Mouse (Mus musculus): Measurements from ENCODE around the gene Fndc8. TPM values are rescaled to one million over a fixed set of nuclear protein-coding genes. Genes with fewer than 3 reads are reported as not detected.

Fndc8 gene
- polyA plus RNA-seq, 1 experiment from 2014 or later: 0.67 TPM

DNA sequence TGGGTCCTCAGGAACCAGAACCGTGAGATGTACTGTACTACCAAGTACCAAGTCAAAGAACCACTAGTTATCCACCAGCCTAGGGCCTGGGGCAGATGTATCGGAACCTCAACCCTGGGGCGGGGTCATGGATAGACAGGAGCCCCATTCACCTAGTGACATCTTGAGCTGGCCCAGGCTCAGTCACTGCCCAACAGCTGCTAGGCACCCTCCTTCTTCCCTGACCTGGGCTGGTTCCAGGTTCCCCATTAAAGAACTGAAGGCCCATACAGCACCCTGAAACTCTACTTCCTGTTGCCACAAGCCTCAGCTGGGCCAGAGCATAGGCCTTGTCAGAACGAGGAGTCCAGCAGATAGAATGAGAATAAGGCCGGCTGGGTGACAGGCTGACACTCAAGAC, 7.8 kb downstream of the Fndc8 start:
- no peaks in the 10 kb centered on the region for H3K27me3 ChIP-seq (replicated peaks)
- no peaks in the 10 kb centered on the region for H3K9me3 ChIP-seq (replicated peaks)
- no peak overlapping the region for H3K4me3 ChIP-seq (replicated peaks)
- 95% methylated on average over 5 of the region's 5 CpGs for WGBS
- no peaks in the 10 kb centered on the region for H3K4me1 ChIP-seq
- no peak overlapping the region for H3K9ac ChIP-seq (replicated peaks)
- H3K36me3 ChIP-seq: peaks cover 60% of the 10 kb centered on the region
- H3K4me2 ChIP-seq: no peak overlapping the region
- no peak for ATAC-seq (ENCODE audit: low FRiP score)
- H3K27ac ChIP-seq (replicated peaks): no peak overlapping the region

DNA sequence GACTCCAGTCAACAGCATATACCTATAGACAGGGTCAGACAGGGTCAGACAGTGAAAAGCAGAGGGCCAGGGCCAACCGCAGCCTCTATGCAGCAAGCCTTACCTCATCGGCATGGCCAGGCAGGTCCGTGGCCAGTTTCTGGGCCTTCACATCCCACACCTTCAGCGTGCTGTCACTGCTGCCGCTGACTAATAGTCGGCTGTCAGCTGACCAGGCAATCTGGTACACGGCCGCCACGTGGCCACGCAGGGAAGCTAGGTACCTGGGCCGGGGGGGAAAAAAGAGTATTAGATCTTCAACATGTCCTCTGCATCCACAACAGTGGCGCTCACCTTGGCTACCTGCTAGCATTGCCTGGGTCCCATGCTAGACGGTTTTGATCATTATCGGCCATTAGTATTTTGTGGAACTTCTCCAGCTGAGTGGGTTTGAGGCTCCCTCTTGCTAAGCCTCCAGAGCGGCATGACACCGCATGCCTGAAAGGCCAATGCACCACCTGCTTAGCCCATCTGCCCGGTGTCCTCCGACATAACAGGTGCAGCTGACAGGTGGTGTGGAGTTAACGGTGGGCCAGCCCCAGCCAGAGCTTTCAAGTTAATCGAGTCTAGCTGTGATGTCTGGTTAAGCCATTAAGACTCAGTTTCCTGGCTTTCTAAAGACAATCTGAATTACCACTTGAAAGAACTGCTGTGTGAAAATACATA, 9.8 kb downstream of the Fndc8 start:
- Histone ChIP-seq H3K4me2 (no peak overlapping the region), H3K27ac (replicated peaks) (no peak overlapping the region), H3K36me3 (peaks cover 74% of the 10 kb centered on the region), H3K27me3 (replicated peaks) (no peaks in the 10 kb centered on the region), H3K9ac (replicated peaks) (no peak overlapping the region), H3K4me1 (peaks cover 6% of the 10 kb centered on the region; the same call in 1 of the 2 replicates), H3K9me3 (replicated peaks) (no peaks in the 10 kb centered on the region), H3K4me3 (replicated peaks) (no peak overlapping the region)
- no peak for ATAC-seq (ENCODE audit: low FRiP score)
- WGBS: 96% methylated on average over 20 of the region's 20 CpGs

DNA sequence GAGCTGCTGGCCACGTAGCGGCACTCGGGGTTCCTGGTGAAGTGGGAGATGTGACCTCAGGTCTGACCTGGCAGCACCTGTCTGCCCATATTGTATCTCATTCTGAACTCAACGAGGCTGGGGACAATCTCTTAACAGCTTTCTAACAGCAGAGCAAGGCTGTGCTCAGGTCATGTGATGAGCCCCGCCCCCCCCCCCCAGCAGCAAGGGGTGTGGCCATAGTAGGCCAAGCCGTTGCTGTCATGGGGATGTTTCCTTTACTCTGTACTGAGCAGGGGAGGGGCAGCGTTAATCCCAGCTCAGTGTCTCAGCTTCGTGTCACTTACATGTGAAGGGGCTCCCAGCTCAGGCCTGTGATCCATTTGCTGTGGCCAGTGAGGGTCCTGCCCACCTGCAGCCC, 13.0 kb downstream of the Fndc8 start:
- WGBS: 66% methylated on average over 8 of the region's 8 CpGs
- peaks cover 61% of the 10 kb centered on the region for H3K36me3 ChIP-seq
- peaks cover 19% of the 10 kb centered on the region for H3K4me1 ChIP-seq
- no peaks in the 10 kb centered on the region for H3K9me3 ChIP-seq (replicated peaks)
- no peak overlapping the region for H3K9ac ChIP-seq (replicated peaks)
- H3K27me3 ChIP-seq (replicated peaks): 0 out of 2 replicates have a peak, but pooled peaks cover 5% of the 10 kb centered on the region
- no peak overlapping the region for H3K4me2 ChIP-seq
- no peak overlapping the region for H3K27ac ChIP-seq (replicated peaks)
- H3K4me3 ChIP-seq (replicated peaks): no peak overlapping the region
- ATAC-seq (ENCODE audit: low FRiP score): no peak

DNA sequence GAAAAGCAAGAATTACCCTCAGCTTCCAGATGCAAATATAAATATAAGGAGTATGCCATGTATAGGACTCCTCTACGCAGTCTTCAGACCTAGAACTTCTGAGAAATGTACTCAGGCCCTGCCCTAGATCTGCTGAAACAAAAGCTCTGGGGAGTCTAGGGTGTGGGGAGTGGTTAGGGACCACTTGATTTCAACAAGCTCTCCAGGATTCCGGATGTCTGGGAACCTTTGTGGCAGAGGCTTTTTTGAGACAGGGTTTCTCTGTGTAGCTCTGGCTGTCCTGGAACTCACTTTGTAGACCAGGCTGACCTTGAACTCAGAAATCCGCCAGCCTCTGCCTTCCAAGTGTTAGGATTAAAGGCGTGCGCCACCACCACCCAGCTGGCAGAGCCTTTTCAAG, 13.9 kb downstream of the Fndc8 start:
- ATAC-seq (ENCODE audit: low FRiP score): no peak
- Histone ChIP-seq H3K4me1 (peaks cover 19% of the 10 kb centered on the region), H3K36me3 (peaks cover 53% of the 10 kb centered on the region), H3K27ac (replicated peaks) (no peak overlapping the region), H3K27me3 (replicated peaks) (0 out of 2 replicates have a peak, but pooled peaks cover 5% of the 10 kb centered on the region), H3K9ac (replicated peaks) (no peak overlapping the region), H3K4me3 (replicated peaks) (no peak overlapping the region), H3K9me3 (replicated peaks) (no peaks in the 10 kb centered on the region), H3K4me2 (no peak overlapping the region)
- WGBS: 95% methylated on average over 5 of the region's 5 CpGs

DNA sequence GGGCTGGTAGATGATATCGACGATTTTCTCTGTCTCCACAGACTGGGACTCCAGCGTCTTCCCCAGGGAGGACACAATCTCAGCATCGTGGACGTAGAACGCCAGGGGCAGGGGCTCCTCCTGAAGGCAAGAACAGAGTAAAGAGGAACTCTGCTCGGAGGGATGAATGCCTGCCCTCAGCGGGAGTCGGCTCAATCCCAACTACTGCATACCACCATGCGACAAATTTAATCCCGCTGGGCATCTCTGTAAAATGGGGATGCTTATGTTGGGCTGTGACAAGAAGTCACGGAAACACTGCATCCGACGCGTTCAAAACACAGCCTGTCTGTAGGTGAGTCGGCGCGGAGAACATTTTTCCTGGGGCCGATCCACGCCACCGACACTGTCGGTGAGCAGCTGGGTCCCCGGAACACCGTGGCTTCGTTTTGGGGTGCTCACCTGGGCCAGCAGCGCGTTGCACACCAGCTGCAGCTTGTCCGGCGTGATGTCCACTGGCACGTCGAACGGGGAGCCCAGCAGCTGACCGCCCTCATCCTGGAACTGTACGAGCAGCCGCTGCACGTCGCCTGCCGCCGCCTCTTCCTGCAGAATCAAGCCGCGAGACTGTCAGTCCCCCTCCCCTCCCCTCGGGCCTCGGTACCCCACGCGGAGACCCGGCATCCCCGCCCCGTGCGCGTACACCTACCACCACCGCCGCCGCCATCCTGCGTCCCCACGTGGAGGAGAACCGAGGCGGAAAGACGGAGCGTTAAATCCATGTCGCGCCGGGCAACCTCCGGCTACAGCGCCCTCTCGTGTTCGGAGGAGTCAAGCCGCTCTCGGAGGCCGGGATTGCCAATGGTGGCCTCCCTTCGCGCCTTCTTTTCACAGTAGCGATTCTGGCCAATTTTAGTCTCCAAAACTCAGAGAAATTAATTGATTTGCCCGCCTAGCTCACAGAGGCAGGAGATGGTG, 16.0 kb downstream of the Fndc8 start, which contains the start of gene Nle1:
Gene Nle1 (minus strand): TSS at position 761 of the 957 bp plus-strand sequence.
- Histone ChIP-seq H3K27me3 (replicated peaks) (0 out of 2 replicates have a peak, but pooled peaks cover 5% of the 10 kb centered on the region), H3K4me1 (peaks cover 19% of the 10 kb centered on the region), H3K9ac (replicated peaks) (peak within 1 kb of the TSS; percentile 55), H3K4me3 (replicated peaks) (peak within 1 kb of the TSS; percentile 83), H3K36me3 (peaks cover 32% of the 10 kb centered on the region), H3K4me2 (peak within 1 kb of the TSS; percentile 85), H3K27ac (replicated peaks) (peak within 1 kb of the TSS; percentile 15), H3K9me3 (replicated peaks) (no peaks in the 10 kb centered on the region)
- ATAC-seq (ENCODE audit: low FRiP score): peak; percentile 89
- WGBS: 2% methylated on average over 68 of the region's 73 CpGs

DNA sequence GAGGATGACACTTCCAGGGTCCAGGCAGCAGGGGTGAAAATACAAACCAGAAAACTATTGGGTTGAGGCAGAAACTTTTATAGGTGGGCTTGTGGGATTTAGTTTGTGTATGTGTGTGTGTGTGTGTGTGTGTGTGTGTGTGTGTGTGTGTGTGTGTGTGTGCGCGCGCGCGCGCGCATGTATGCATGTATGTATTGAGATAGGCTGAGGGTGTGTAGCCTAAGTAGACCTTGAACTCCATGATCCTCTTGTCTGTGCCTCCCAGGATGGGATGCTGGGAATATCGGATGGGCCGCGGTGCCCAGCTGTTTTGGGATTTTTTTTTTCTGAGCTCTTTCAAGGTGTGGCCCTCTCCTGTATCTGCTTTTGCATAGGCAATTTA, 16.7 kb downstream of the Fndc8 start:
- Histone ChIP-seq H3K36me3 (peaks cover 25% of the 10 kb centered on the region), H3K4me3 (replicated peaks) (peak overlapping the region; percentile 83), H3K27me3 (replicated peaks) (peaks cover 11% of the 10 kb centered on the region; the same call in 1 of the 2 replicates), H3K27ac (replicated peaks) (no peak overlapping the region), H3K9me3 (replicated peaks) (no peaks in the 10 kb centered on the region), H3K9ac (replicated peaks) (peak overlapping the region; percentile 36; the same call in 1 of the 2 replicates), H3K4me1 (peaks cover 19% of the 10 kb centered on the region), H3K4me2 (peak overlapping the region; percentile 85)
- no peak for ATAC-seq (ENCODE audit: low FRiP score)
- WGBS: 43% methylated on average over 10 of the region's 10 CpGs

DNA sequence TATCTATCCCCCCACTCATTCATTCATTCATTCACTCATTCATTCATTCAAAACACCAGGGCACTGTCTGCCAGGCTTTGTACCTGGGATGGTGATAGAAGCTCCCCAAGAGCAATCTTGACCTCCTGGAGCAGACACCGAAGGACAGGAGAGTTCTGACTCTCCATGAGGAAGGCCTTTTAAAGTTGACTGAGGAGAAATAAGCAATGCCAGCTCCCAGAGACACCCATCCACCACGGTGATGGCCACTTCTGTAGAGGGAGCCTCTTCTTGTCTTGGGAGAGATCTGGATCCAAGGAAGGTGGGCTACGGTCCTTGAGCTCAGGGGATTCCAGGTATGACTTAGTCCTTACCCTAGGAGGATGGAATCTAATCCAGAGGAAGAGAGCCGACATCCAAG, 18.3 kb downstream of the Fndc8 start, which contains the start of gene Unc45b:
Gene Unc45b (plus strand): TSS at position 301 of the 400 bp plus-strand sequence.
- WGBS: 88% methylated on average over 4 of the region's 4 CpGs
- H3K36me3 ChIP-seq: peaks cover 10% of the 10 kb centered on the region
- no peak within 1 kb of the TSS for H3K27ac ChIP-seq (replicated peaks)
- H3K9me3 ChIP-seq (replicated peaks): no peaks in the 10 kb centered on the region
- H3K27me3 ChIP-seq (replicated peaks): peaks cover 13% of the 10 kb centered on the region; the same call in 1 of the 2 replicates
- H3K9ac ChIP-seq (replicated peaks): no peak within 1 kb of the TSS
- H3K4me2 ChIP-seq: no peak within 1 kb of the TSS
- peaks cover 19% of the 10 kb centered on the region for H3K4me1 ChIP-seq
- no peak for ATAC-seq (ENCODE audit: low FRiP score)
- no peak within 1 kb of the TSS for H3K4me3 ChIP-seq (replicated peaks)

DNA sequence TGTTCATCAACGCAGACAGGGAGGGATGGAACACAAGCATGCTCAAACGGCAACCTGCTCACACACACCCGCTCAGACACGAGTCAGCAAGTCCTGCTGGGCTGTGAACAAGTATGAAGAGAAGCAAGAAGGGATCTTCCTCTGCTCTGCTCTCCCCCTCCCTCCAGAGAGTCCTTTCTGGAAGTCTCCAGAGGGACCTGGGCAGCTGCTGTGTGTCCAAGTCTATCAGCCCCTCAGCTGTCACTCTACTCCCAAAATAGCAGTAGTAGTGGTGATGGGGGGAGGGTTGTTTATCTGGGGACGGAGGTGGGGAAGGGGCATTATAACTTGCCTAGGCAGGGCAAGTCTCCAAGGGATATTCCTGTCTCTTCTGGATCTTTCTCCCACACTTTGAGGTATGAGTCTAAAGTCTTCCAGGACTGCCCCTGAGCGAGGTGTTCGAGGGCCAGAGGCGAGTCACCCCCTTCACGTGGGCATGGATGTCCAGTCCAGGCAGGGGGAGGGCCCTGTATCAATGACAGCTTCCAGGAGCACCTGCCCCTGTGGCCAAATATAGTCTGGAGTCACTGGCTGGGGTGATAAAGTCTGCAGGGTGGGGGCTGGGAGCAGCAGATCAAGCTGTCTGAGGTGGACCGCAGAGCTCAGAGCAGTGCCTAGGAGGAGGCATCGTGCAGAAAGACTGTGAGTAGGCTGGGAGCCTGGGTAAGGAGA, 18.9 kb downstream of the Fndc8 start:
- WGBS: 82% methylated on average over 11 of the region's 11 CpGs
- Histone ChIP-seq H3K27me3 (replicated peaks) (peaks cover 16% of the 10 kb centered on the region; the same call in 1 of the 2 replicates), H3K9ac (replicated peaks) (no peak overlapping the region)

DNA sequence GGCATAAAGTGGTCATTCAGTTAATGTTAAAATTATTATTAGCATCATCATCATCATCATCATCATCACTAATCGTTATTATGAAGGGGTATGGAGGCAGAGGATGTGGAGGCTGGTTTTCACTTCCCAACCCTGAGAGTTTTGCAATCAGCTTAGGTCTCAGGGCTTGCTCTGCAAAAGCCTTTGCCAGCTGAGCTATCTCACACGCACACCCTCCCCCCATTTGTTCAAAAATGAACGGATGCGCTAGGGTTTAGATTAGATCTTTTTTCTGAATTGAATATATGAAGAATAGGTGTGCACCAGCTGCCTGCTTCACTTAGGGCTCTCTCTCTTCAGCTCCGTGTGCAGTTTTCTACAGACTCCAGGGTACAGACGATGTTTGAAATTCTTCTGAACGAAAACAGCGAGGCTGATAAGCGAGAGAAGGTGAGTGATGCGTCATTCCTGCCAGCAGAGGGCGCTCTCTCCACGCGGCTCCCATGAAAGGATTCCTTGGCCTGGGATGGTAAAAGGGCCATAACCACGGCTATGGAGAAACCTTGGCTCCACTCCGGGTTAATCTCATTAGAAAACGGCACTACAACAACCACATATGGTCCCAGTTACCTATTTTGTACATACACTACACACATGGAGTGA, 22.9 kb downstream of the Fndc8 start:
- Histone ChIP-seq H3K4me3 (replicated peaks) (0 out of 2 replicates have a peak overlapping the region, but pooled peaks have one; percentile 13), H3K4me2 (peak overlapping the region; percentile 48), H3K27me3 (replicated peaks) (peaks cover 12% of the 10 kb centered on the region; the same call in 1 of the 2 replicates), H3K9ac (replicated peaks) (0 out of 2 replicates have a peak overlapping the region, but pooled peaks have one; percentile 22), H3K36me3 (no peaks in the 10 kb centered on the region), H3K27ac (replicated peaks) (no peak overlapping the region), H3K4me1 (no peaks in the 10 kb centered on the region), H3K9me3 (replicated peaks) (no peaks in the 10 kb centered on the region)
- 0 out of 2 replicates have a peak, but pooled peaks have one; percentile 57 for ATAC-seq (ENCODE audit: low FRiP score)
- WGBS: 9% methylated on average over 16 of the region's 16 CpGs

More for the DNA sequence above, 18.9 kb downstream of the Fndc8 start:
- Histone ChIP-seq H3K4me2 (no peak overlapping the region), H3K4me3 (replicated peaks) (no peak overlapping the region), H3K4me1 (peaks cover 19% of the 10 kb centered on the region), H3K9me3 (replicated peaks) (no peaks in the 10 kb centered on the region), H3K36me3 (peaks cover 7% of the 10 kb centered on the region), H3K27ac (replicated peaks) (no peak overlapping the region)
- no peak for ATAC-seq (ENCODE audit: low FRiP score)

DNA sequence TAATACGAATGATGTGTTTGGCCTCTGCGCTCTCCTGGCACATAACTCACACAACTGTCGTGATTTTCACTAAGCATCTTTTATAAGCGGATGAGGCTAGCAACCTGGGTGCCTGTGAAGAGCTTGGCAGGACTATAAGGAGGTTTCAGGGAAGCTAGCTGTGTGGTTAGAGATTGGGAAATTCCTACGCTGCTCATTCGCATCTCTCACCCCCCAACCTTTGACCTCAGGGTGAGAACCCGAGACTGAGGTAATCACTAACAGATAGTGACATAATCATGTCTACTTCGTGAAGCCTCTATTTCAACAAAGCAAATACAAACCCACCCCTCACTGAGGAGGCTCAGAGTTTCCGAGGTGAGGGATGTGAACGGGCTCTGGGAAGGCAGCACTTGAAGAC, 28.8 kb downstream of the Fndc8 start:
- Histone ChIP-seq H3K4me2 (no peak overlapping the region), H3K9ac (replicated peaks) (no peak overlapping the region), H3K27me3 (replicated peaks) (peaks cover 11% of the 10 kb centered on the region; the same call in 1 of the 2 replicates), H3K4me1 (no peaks in the 10 kb centered on the region), H3K4me3 (replicated peaks) (no peak overlapping the region), H3K9me3 (replicated peaks) (no peaks in the 10 kb centered on the region), H3K36me3 (no peaks in the 10 kb centered on the region), H3K27ac (replicated peaks) (no peak overlapping the region)
- ATAC-seq (ENCODE audit: low FRiP score): no peak
- WGBS: 75% methylated on average over 10 of the region's 10 CpGs
